Mouse (Mus musculus): ENCODE results near the gene Atr. TPM values are rescaled to one million over a fixed set of nuclear protein-coding genes. Genes with fewer than 3 reads are reported as not detected.
A peak's percentile ranks its signal among the peaks of the same experiment; 100 is the strongest.

Atr gene
- polyA plus RNA-seq (2017; shearing (Covaris generic)) = 10 to 100 TPM; 20.9 to 29.2 (median 26.0) TPM

DNA sequence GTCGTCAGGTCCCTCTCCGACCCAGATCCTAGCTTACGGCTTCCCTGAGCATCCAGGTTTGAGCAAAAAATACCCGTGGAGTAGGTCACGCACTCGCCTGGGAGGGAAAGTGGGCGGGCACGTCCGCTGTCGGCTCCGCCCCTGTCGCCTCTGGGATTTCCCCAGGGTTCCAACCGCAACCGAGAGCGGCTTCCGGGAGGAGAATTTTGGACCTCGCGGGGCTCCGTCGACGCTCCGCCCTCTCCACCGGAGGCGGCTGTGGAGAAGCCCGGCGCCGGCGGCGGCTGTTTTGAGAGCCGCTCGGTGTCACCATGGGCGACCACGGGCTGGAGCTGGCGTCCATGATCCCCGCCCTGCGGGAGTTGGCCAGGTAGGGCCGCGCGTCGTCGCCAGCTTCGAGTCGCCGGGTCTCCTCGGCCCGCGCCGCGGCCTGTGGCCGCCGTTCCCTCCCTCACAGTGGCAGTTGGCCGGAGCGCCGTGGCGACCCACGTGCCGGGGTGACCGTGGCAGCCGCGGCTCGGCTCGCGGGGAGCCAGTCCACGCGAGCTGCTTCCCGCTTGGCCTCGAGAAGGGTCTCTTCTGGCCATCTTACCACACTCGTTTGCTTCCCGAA lies at the start of gene Atr:
Atr (plus strand) TSS at position 184 of the 613 bp plus-strand sequence.
- ATAC-seq = peak; percentile 86

DNA sequence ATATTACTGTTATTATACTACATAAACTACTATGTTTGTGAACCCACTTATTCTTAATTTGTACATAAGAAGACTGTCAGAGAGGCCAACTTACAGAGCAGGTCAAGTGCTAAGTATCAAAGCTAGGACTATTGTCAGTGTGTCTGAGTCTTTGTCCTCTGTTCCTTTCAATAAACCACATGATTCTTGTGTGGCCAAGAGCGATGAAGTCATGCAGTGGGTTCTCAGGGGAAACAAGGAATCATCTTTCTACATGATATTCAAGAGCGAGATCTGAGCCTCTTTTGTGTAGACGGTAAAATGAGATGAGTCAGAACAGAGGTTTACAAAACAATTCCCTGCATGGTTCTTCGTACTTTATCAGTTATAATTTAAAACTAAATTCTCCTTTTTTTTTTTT lies 47.8 kb upstream of the Atr start:
- ATAC-seq = no peak

DNA sequence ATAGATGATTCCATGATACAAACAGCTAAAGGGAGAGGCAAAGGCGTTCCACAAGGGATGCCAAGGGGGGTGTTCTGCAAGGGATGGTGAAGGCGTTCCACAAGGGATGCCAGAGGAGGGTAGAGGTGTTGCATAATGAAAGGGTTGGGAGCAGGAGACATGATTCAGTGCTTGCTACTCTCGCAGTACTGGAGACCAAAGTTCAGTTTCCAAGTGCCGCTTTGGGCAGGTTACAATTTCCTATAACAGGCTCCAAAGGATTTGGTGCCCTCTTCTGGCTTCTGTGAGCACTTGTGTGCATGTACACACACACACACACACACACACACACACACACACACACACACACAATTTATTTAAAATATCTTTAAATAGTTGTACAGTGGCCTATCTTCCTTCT lies 45.6 kb upstream of the Atr start:
- ATAC-seq = no peak

DNA sequence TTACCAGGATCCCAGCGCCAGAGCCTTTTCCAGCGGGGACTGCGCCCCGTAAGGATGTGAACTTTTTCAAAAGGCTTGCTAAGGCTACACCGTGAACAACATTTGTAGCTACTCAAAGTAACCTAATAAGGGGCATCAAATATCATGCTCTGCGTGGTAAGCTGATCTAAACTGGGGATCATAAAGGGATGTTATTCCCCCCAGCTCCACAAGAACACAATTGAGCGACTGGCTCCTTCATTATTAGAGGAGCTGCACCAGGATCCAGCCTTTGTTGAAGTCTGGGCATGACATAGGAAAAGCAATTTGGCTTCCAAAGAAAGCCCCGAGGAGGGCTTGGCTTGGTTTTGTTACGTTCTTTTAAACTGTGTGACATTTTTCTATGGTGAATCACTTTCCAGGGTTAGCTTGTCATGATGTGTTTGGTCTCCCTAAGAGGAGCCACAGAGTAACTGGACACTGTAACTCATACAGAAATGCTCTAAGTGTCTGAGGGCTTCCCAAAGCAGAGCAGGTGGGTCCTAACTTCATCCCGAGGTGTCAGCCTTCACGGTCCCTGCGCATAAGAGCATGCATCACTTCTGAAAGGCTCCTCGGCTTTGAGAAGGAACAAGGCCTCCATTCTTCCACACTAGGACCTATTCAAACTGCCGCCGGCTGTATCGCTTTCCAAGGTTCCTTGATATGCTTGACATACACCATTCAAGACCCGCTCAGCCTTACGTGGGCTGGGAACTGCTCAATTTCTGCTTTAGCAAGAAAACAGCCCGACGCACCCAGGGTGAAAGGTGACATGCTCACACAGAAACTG lies 43.5 kb upstream of the Atr start:
- ATAC-seq = no peak

DNA sequence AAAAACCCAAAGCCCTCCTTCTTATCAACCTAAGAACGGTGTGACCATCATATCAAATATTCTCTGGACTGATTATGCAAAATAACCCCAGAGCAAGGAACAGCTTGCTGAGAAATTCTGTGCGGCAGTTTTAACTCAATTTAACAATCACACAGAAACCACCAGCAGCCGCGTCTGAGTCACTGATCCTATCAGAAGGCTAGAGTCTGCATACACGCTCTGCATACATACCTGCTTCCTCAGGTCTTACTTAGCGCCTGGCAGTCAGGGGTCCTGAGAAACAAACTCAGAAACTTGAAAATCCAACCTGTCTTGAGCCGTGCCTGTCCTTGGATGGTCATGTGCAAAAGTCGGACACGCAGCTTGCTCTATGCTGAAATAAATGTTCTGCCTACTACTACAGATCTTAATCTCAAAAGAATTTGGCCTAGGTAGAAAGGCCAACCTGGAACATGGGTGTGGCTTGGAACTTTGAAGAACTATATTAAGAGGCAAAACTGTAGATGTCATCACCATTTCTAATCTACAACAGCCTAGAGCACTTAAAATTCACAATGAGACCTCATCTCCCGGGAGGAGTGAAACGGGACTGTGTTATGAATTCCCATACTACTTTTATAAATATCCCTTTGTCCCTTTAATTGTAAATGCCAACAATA lies 42.3 kb upstream of the Atr start:
- no peak for ATAC-seq

DNA sequence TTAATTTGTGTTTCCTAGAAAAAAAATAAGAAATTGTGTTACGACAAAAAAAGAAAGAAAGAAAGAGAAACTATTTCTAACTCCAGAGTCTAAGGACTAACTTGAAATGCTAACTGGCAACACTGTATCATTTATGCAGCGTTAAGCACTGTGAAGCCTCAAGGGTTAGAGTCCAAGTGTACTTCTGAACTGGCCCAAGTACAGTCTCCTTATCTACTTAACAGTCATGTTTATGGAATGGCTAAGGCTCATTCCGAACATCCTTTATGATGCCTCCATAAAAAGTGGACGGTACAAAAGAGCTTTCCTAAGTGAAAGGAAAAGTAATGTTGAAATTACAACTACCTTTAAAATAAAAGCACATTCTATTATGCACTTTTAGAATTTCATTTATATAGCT lies 41.7 kb upstream of the Atr start:
- ATAC-seq = no peak

DNA sequence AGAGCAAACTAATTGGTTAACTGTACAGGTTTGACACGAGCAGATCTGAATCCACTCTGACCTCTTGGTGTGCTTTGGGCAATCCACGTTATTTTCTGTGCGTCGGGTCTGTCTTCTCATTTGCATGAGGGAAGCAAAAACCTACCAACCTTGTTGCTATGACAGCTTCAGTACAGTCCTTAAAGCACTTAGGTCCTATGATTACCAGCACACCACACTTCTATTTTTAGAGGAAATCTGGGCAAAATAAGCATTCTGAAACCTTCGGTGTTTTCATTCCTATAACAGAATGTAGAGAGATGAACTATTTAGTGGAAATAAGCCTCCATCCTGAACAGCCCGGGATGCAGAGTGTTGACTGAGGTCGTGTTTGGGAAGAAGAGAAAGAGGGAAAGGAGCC lies 34.9 kb upstream of the Atr start:
- ATAC-seq = no peak

DNA sequence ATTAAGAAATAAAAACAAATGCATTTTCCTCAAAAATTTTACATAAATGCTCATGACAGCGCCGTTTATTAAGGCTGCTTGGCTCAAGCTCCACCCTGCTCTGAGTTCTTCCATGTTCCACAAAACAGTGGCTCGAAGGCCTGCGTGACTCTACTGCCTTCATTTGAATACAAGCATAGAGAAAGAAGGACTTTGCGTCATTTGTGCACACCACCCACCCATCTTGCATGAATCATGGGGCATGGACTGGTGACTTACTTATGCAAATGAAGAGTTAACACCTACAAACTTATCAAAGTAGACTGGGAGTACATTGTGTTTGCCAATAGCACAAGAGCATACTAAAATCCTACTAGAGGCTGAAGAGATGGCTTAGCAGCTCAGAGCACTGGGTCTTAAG lies 29.8 kb upstream of the Atr start:
- no peak for ATAC-seq

DNA sequence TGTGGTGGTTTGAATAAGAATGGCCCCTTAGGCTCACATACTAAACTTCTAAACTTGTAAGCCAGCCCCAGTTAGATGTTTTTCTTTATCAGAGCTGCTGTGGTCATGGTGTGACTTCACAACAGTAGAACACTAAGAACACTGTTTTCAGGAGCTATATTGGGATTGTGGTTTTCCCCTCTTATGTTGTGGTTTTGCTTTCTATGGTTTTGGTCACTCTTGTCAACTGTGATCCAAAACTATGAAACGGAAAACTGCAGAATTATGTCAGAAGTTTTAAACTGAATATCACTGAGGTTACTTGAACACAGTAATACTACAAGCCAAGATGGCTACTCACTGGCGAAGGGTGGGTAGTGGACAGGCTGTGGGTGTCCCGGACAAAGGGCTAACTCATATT lies 24.6 kb upstream of the Atr start:
- ATAC-seq = no peak

DNA sequence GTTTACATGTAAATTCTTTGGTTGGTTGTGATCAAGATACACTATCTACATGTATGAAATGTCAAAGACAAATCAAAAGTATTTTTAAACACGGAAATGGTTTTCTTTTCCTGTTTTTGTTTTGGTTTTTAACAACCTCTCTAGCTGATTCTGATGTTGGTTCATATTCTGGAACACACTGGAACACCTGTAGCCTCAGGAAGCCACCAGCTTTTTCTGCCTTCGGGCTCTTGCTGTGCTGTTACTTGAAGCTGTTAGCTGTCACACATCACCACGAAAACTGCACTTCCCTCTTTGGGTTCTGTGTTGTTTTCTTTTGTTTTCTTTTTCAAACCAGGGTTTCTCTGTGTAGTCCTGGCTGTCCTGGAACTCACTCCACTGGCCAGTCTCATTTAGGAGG lies 22.6 kb upstream of the Atr start:
- ATAC-seq = peak; percentile 12

DNA sequence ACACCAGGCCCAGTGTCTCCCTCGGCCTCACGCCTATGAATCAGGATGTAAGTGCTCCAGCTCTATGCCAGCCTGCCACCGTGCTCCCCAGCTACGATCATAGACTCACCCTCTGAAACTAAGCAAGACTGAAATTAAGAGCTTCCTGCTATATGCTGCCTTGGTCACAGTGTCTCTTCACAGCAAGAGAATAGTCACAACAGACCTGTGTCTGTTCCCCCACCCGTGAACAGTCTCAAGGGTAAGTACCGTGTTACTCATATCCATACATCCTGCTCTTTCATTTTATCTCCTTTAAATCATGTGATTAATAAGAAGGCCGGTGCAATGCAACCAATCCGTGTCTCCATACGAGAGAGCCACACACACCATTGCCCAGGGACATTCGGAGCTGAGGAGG lies 21.7 kb upstream of the Atr start:
- peak; percentile 75 for ATAC-seq

DNA sequence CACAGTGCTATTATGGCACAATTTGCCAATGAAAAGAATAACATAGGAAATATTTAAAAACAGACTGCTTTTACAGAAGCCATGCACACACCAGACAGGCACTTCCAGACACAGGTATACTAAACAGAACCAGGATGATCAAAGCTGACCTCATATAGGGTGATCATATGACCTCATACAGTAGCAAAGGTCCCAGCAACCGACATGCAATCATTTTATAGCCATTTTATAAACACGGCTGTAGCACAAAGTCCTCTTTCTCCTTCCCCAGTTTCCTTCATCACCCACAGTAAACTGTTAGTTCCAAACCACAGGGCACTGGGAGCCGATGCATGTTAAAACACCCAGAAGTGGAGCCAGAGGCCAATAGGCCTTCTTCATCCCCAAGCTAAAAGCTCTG lies 18.0 kb upstream of the Atr start:
- ATAC-seq = no peak

DNA sequence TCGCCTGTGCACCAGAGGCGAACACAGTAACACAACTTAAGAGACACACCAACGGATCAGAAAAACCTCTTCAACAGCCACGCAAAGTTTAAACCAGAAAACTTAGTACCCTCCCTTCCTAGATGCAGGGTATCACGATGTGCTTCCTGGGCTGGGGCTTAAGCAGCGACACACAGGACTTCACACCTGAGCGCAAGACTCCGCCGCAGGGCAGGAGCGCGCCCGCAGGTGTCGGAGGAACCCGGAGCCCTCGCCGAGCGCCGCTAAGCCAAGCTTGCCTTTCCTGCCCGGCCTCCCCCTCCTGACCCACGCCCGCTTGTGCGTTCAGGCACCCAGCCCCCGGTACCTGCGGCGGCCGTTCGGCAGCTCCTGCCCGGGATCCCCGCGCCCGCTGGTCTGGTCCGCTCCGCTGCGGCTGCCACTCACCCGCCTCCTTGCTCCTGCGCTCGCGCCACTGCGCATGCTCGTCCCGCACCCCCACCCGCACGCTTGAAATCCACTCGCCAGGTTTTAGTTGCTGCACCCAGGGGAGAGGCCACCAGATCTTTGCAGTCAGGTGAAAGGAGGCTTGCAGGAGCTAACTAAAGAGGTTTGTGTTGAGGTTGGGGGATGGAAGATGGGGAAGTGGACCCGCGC lies 12.5 kb upstream of the Atr start, which contains the start of gene Pls1:
Pls1 (minus strand) TSS at position 487 of the 636 bp plus-strand sequence.
- ATAC-seq = peak; percentile 78

DNA sequence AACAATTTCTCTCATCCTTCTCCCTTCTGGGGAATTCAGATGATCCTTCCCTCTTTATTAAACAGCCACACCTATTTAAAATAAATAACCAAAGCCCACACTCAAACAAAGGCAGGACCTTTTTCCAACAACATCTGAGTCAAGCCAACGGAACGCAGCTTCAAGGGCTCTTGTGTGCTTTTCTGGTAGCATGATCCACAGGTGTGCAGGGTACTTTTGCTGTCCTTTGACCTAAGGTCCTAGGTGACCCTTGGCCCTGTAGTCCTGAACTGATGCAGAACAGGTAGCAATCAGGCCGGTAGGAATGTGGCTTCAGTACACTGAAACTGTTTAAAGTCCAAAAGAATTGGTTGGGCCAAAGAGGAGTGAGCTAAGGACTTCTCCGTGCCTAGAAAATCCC lies 11.7 kb upstream of the Atr start:
- ATAC-seq = no peak

DNA sequence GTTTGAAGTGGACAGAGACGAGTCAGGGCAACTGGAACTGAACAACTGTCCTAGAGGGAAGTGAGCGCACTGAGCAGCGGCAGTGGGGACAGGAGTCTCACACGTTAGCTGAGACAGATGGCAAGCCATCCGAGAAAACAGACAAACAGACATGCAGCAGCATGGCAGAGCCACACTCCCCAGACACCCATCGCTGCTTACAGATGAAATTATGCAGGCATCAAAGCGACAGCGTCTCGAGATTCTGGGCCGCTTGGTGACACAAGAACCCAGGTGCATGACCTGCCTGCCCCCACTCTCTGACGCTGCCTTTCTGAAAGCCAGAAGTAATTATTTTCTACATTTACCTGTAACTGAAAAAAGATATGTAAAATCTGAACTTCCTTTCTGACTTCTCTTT lies 5.7 kb upstream of the Atr start:
- ATAC-seq = no peak

DNA sequence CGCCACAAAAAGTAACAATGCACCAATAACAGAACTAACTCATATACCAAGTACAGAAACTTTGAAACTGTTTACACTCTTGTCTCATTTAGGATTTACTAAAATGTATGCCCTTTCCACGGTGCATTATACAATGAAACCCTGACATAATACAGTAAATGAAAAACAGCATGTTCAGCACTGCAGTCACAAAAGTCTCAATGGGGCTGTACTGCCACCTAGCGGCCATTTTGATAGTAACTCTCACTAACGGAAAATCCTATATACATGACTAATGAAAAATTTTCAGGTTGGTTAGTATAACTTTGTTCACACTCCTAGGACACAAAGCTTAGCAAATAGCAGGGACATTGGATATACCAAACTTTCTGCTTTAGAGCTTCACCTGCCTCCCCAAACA lies 4.5 kb upstream of the Atr start:
- peak; percentile 51 for ATAC-seq

DNA sequence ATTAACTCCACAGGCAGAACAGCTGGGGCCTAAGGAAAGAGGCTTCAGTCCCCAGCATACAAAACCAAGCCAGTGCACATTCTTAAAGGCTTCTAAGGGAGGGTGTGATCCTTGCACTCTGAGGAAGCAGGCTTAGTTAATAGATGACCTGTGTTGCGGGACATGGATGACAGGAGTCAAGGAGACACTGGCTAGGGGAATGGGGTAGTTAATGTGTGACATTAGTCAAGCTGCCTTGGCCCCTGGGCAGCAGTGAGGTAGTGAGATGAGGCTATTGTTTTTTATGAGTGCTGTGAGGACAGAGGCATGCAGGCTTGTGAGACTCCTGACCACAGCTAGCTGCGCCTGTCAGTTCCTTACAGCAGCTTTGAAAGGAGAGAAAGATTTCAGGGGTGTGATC lies 2.5 kb upstream of the Atr start:
- no peak for ATAC-seq

DNA sequence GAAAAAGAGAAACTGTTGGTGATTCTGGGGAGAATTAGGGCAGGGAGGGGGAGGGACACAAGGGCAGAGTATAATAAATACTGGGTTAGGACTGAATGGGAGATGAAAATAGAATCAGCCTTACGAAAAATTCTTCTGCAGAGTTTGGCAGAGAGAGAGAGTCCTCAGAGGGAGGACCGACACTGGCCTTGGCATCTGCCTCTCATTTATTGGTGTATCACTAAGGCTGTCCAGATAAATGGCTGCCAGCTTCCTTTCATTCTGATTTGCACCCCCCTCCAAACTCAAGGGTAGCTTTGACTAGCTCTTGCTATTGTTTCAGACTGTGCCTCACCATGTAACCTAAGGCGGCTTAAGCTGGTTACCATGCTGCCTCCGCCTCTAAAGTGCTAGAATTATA lies 1.4 kb upstream of the Atr start:
- no peak for ATAC-seq

DNA sequence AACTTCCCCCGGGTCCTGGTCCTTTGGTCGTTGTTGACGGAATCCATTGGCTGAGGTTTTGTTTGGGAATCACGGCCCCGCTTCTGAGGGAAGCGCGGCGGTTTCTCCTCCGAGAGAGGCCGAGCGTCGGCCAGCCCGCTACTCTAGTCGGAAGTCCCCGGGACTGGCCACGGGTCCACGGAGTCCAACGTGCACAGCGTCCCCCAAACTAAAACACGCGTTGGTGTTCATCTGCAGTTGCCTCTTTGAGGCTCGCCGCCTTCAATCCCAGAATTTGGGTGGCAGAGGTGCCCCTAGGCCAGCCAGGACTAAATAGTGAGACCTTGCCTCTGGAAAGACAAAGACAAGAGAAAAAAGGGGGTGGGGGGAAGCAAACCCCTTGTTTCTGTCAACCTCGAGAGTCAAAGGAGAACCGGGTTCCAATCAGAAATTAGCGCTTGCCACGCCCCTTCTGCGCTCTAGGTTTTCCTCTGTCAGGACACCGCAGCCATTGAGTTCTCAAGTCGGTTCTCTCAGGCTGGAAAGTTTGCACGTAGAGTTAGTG lies 702 bp downstream of the Atr start:
- ATAC-seq = peak; percentile 50

DNA sequence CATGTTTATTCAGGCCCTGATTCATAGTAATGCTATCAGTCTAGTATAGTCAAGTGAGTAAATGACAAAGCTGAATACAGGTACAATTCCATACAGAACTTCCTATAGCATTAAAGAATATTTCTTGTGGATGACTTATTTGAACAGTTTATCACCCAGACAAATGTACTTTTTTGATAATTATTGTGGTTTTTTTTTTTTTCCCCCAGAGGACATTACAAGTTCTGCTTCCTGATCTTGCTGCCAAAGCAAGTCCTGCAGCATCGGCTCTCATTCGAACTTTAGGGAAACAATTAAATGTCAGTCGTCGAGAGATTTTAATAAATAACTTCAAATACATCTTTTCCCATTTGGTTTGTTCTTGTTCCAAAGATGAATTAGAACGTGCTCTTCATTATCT lies 20.8 kb downstream of the Atr start:
- ATAC-seq = no peak

DNA sequence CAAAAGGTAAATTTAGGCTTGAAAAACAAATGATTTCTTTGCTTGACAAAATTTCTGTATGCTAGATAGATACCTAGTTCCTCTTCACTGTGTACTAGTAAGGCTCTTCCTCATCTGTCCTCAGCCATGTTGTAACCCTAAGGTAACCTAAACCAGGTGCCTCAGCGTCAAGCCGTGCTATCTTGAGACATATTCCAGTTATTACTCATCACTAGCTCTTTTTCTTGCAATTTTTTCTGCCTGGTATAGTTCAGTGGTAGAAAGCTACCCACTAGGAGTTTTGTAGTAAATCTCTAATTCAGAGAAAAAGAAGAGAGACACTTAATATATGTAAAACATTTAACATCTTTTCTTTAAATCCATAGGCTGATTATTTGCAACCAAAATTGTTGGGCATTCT lies 25.4 kb downstream of the Atr start:
- ATAC-seq = no peak

DNA sequence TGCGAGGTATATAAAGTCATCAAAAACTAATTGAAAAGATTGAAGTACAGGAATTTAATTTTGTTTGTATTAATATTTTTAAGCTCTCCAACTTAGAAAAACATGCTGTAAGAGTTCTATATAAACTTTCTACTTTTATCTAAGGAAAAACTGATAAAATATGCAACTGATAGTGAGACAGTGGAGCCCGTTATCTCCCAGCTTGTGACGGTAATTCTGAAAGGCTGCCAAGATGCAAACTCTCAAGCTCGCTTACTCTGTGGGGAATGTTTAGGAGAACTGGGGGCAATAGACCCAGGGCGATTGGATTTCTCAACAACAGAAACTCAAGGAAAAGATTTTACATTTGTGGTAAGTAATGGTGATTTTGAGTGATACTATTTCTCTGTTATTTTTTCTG lies 40.0 kb downstream of the Atr start:
- no peak for ATAC-seq

DNA sequence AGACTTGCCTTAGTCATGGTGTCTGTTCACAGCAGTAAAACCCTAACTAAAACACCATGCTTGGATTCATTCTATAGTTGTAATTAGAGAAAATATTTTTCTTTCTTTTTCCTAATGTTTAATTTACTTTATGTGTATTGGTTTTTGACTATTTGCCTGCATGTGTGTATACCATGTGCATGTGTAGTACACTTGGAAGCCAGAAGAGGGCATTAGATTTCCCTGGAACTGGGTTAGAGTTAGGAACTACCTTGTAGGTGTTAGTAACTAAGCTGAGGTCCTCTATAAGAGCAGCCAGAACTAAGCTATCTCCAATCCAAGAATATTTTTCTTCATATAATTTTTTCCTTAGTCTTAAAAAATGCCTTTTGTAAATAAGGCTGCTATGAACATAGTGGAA lies 75.5 kb downstream of the Atr start:
- no peak for ATAC-seq
